Mouse (Mus musculus) ES-Bruce4 (cell line): ENCODE data around the gene Cbx6.

ENCODE experiments used
- CTCF ChIP-seq: IDR thresholded peaks from one replicate; pipeline ENCODE4 v1.8.1; 2011; ENCODE audit warnings: low read depth, low read length
- EP300 ChIP-seq: IDR thresholded peaks from 2 replicates; pipeline ENCODE4 v1.6.1; 2011; ENCODE audit warnings: low read depth, low read length; ENCODE audit not compliant: insufficient read depth
- POLR2A ChIP-seq: IDR thresholded peaks from one replicate; pipeline ENCODE4 v1.8.1; 2011; ENCODE audit warnings: low read length; ENCODE audit not compliant: insufficient read depth

DNA sequence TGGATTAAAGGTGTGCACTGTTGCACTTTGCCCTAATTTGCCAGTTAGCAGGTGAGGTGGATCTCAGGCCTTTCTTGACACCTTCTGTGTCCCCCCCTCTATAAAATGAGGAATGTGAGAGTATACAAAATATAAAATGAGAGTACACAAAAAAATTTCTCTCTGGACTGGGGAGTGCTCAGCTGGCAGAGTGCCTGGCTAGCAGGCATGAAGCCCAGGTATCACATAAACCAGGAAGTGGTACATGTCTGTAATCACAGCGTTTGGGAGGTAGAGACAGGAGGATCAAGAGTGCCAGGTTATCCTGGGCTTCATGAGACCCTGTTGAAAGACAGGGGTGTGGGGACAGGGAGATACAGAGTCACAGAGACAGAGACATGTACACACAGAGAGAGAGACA, 27.4 kb downstream of the Cbx6 start:
- no peak for TF ChIP-seq CTCF
- TF ChIP-seq POLR2A: no peak
- TF ChIP-seq EP300: no peak
